Mouse (Mus musculus): ENCODE data around the gene Mbtps1. TPM values are rescaled to one million over a fixed set of nuclear protein-coding genes. Genes with fewer than 3 reads are reported as not detected.

Gene Mbtps1
- total and polyA plus RNA-seq, 3 experiments = 33.1 to 59.9 TPM; not detected in 1

DNA sequence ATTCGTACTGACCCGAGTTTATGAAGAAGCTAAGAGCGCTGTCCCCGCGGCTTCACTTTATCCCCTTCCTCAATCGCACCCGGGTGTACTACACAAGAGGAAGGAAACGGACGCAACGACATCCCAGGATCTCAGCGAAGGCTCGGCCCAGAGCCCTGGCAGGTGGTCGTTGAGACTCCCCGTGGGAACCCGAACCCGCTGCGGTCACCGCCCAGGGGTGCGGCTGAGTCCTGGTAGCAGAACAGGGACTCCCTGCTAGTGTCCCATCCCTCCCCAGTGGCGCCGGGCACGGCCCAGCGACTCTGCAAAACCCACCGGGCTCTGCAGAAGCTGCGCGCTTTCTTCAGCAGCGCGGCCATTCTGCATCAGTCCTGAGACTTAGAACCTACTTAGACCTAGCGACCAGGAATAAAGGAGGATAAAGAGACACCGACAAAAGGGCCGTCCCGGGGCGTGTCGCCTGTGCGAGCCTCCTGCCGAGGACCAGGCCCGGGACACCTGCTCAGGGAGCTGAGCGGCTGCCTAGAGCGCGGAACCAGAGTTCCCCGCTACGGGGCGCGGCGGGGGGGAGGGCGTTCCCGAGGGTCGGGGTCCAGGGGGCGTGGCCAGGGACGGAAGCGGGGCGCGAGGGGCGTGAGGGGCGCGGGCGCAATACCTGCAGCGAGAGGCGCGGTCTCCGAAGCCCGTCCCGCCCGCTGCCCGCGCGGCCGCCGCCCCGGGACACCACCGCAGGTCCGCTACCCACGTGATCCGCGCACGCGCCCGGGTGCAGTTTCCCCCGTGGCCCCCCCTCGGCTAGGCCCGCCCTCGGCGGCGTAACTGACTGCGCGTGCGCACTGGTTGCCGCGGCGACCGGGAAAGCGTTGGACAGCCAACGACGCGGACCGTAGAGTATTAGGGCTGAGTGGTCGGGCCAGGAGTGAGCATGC, 16.2 kb upstream of the Mbtps1 start, which contains the start of the genes Hsdl1 and Dnaaf1:
Gene Hsdl1, minus strand, starts transcription at position 747 of the 929 bp plus-strand sequence.
Gene Dnaaf1, plus strand, starts transcription at position 799 of the 929 bp plus-strand sequence.
- peaks cover 0 to 7% of the 10 kb centered on the region in 2 experiments; a peak in 2 of 4 replicates for H3K36me3 ChIP-seq (ENCODE audit: control insufficient read depth in 1 of 2, insufficient read depth in 2 of 2, low read length in 2 of 2)
- peak within 1 kb of the TSS; percentile 86 for H3K9ac ChIP-seq (ENCODE audit: control insufficient read depth, low read depth, low read length, poor library complexity, severe bottlenecking)
- H3K27me3 ChIP-seq (ENCODE audit: control insufficient read depth in 1 of 2, insufficient read depth in 2 of 2, low read length in 2 of 2) = no peaks in the 10 kb centered on the region
- peak within 1 kb of the TSS; percentile 85 to 88 for H3K4me3 ChIP-seq (ENCODE audit: control insufficient read depth in 1 of 2, insufficient read depth in 1 of 2, low read depth in 2 of 2, low read length in 2 of 2)
- no peaks in the 10 kb centered on the region for H3K9me3 ChIP-seq (replicated peaks; ENCODE audit: insufficient read depth, low read length)
- DNase-seq (ENCODE audit: low read depth, low spot score) = peak; percentile 93
- H3K79me2 ChIP-seq (ENCODE audit: control insufficient read depth, insufficient read depth, low read length, poor library complexity) = peaks cover 23% of the 10 kb centered on the region
- peak within 1 kb of the TSS; percentile 66 for H3K27ac ChIP-seq (ENCODE audit: control insufficient read depth, low read depth, low read length)
- H3K4me1 ChIP-seq (ENCODE audit: control insufficient read depth in 1 of 2, insufficient read depth in 2 of 2, low read length in 2 of 2) = peaks cover 7 to 15% of the 10 kb centered on the region in 2 experiments
- peak; percentile 94 for TF ChIP-seq MXI1 (IDR thresholded peaks at IDR 0.05; ENCODE audit: low read depth, low read length)
- no peak for TF ChIP-seq EP300 (IDR thresholded peaks at IDR 0.05; ENCODE audit: low read depth in 1 of 2, low read length in 2 of 2)
- peak; percentile 27; the same call in 1 of the 2 replicates for TF ChIP-seq MEF2A (IDR thresholded peaks at IDR 0.05; ENCODE audit: extremely low read depth, insufficient replicate concordance, low read depth, low read length, poor library complexity, severe bottlenecking)
- peak; percentile 61 to 88; a peak in 3 of 4 replicates for TF ChIP-seq POLR2A (IDR thresholded peaks at IDR 0.05; ENCODE audit: control insufficient read depth in 1 of 2, insufficient read depth in 1 of 2, low read depth in 1 of 2, low read length in 2 of 2, poor library complexity in 1 of 2)
- no peak for TF ChIP-seq E2F4 (IDR thresholded peaks at IDR 0.05; ENCODE audit: borderline replicate concordance, low read depth, low read length)
- TF ChIP-seq CHD2 (IDR thresholded peaks at IDR 0.05; ENCODE audit: low read length) = no peak
- TF ChIP-seq ZC3H11A (IDR thresholded peaks at IDR 0.05; ENCODE audit: low read depth, low read length) = no peak
- no peak for TF ChIP-seq MYB (IDR thresholded peaks at IDR 0.05; ENCODE audit: low read depth, low read length)
- no peak for TF ChIP-seq TAL1 (IDR thresholded peaks at IDR 0.05; ENCODE audit: low read length)
- TF ChIP-seq NELFE (IDR thresholded peaks at IDR 0.05; ENCODE audit: low read depth, low read length) = peak; percentile 68
- TF ChIP-seq MAZ (IDR thresholded peaks at IDR 0.05; ENCODE audit: low read depth, low read length) = peak; percentile 71; the same call in 1 of the 2 replicates
- no peak for TF ChIP-seq UBTF (IDR thresholded peaks at IDR 0.05; ENCODE audit: borderline replicate concordance, insufficient read depth, low read depth, low read length)
- TF ChIP-seq ZMIZ1 (IDR thresholded peaks at IDR 0.05; ENCODE audit: low read depth, low read length) = peak; percentile 61; the same call in 1 of the 2 replicates
- TF ChIP-seq CTCF (IDR thresholded peaks at IDR 0.05 in 2 of 3, conservative IDR thresholded peaks at IDR 0.05 in 1 of 3; ENCODE audit: control insufficient read depth in 1 of 3, insufficient read depth in 1 of 3, low read depth in 2 of 3, low read length in 3 of 3, poor library complexity in 1 of 3, severe bottlenecking in 1 of 3) = no peak
- peak; percentile 95 for TF ChIP-seq SIN3A (IDR thresholded peaks at IDR 0.05; ENCODE audit: low read length)
- 0 out of 2 replicates have a peak, but pooled peaks have one; percentile 10 for TF ChIP-seq RCOR1 (IDR thresholded peaks at IDR 0.05; ENCODE audit: low read depth, low read length)
- no peak for TF ChIP-seq CHD1 (IDR thresholded peaks at IDR 0.05; ENCODE audit: low read depth, low read length)
- TF ChIP-seq USF1 (IDR thresholded peaks at IDR 0.05; ENCODE audit: low read depth, low read length) = peak; percentile 96
- TF ChIP-seq HCFC1 (IDR thresholded peaks at IDR 0.05; ENCODE audit: low read depth, low read length) = peak; percentile 64; the same call in 1 of the 2 replicates
- no peak; the same call in 1 of the 2 replicates for TF ChIP-seq POLR2AphosphoS2 (IDR thresholded peaks at IDR 0.05; ENCODE audit: low read length)
- TF ChIP-seq MYC (IDR thresholded peaks at IDR 0.05; ENCODE audit: low read depth, low read length) = peak; percentile 53; the same call in 1 of the 2 replicates
- TF ChIP-seq JUND (IDR thresholded peaks at IDR 0.05; ENCODE audit: low read depth, low read length) = no peak
- TF ChIP-seq MAFK (IDR thresholded peaks at IDR 0.05; ENCODE audit: borderline replicate concordance, low read depth, low read length) = no peak
- TF ChIP-seq GATA1 (IDR thresholded peaks at IDR 0.05; ENCODE audit: low read depth, low read length) = no peak
- no peak for TF ChIP-seq GABPA (IDR thresholded peaks at IDR 0.05; ENCODE audit: low read depth, low read length)
- TF ChIP-seq ETS1 (IDR thresholded peaks at IDR 0.05; ENCODE audit: low read depth, low read length) = 0 out of 2 replicates have a peak, but pooled peaks have one; percentile 27
- TF ChIP-seq ZKSCAN1 (IDR thresholded peaks at IDR 0.05; ENCODE audit: low read depth, low read length) = no peak
- TF ChIP-seq NRF1 (IDR thresholded peaks at IDR 0.05; ENCODE audit: insufficient read depth, low read depth, low read length, poor library complexity, severe bottlenecking) = peak; percentile 90
- TF ChIP-seq ZNF384 (IDR thresholded peaks at IDR 0.05; ENCODE audit: low read depth, low read length) = no peak
- peak in 1 of 2 experiments; percentile 67; a peak in 2 of 4 replicates for TF ChIP-seq USF2 (IDR thresholded peaks at IDR 0.05; ENCODE audit: borderline replicate concordance in 1 of 2, insufficient read depth in 1 of 2, low read depth in 1 of 2, low read length in 2 of 2)
- 0 out of 2 replicates have a peak, but pooled peaks have one; percentile 36 for TF ChIP-seq TBP (IDR thresholded peaks at IDR 0.05; ENCODE audit: low read depth, low read length)
- TF ChIP-seq RAD21 (IDR thresholded peaks at IDR 0.05; ENCODE audit: low read depth, low read length) = no peak
- TF ChIP-seq BHLHE40 (IDR thresholded peaks at IDR 0.05; ENCODE audit: borderline replicate concordance, low read depth, low read length) = peak; percentile 77
- TF ChIP-seq KAT2A (conservative IDR thresholded peaks at IDR 0.05; ENCODE audit: low read depth, low read length) = no peak

Data from MEL (cell line).